Mouse (Mus musculus): ENCODE results near the gene Zfp882.

DNA sequence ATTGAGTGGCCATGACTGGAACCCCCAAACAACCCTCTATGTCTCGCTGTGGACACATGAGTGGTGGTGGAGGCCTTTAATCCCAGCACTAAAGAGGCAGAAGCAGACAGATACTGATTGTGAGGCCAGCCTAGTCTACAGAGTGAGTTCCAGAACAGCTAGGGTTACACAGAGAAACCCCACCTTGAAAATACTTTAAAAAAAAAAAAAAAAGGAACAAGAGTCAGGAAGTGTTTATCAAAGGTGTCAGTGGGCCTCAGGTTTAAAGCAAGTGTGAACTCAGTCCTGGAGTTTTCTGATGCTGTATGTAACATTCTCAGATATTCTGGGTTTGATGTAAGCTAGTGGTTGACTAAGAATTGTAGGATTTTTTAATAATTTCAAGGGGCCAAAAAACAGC lies 44.1 kb downstream of the Zfp882 start:
- TF ChIP-seq CTCF (IDR thresholded peaks at IDR 0.05; ENCODE audit: low read depth, low read length): no peak
- TF ChIP-seq POLR2A (IDR thresholded peaks at IDR 0.05; ENCODE audit: borderline replicate concordance, low read depth, low read length): no peak

Data from bone marrow macrophage, adult 2 months (primary cell).